Mouse (Mus musculus) forebrain, embryonic 14.5 days (tissue): ENCODE measurements around the gene Sh3pxd2b. TPM values are rescaled to one million over a fixed set of nuclear protein-coding genes. Genes with fewer than 3 reads are reported as not detected.

Experiments
- ATAC-seq: fragments of 200-750 bp; cut with Nextera tagmentation; 2 replicates; pipeline ENCODE4 v1.8.0; 2017; ENCODE audit warnings: mild to moderate bottlenecking, moderate library complexity
- DNase-seq: peaks from one replicate; pipeline ENCODE4 v3.0.0-alpha.2; 2015; ENCODE audit warnings: low spot score
- H3K27ac ChIP-seq: fragments of 300-500 bp; sonication (generic); 2 replicates; pipeline ENCODE4 v1.5.1; 2014; ENCODE audit warnings: low read depth, mild to moderate bottlenecking, control low read depth, low read length, moderate library complexity
- H3K27me3 ChIP-seq: fragments of 300-500 bp; sonication (generic); replicated peaks from 2 replicates; pipeline ENCODE4 v1.6.1; 2014; ENCODE audit warnings: low read length, control low read depth, mixed read lengths; ENCODE audit not compliant: control insufficient read depth, insufficient read depth
- H3K36me3 ChIP-seq: fragments of 300-500 bp; sonication (generic); 2 replicates; pipeline ENCODE4 v1.6.1; 2014; ENCODE audit warnings: low read length, control low read depth; ENCODE audit not compliant: control insufficient read depth, insufficient read depth
- H3K4me1 ChIP-seq: fragments of 300-500 bp; sonication (generic); 2 replicates; pipeline ENCODE4 v1.6.1; 2014; ENCODE audit warnings: antibody characterized with exemption, low read length, control low read depth; ENCODE audit not compliant: control insufficient read depth, insufficient read depth
- H3K4me2 ChIP-seq: fragments of 300-500 bp; sonication (generic); 2 replicates; pipeline ENCODE4 v1.6.1; 2014; ENCODE audit warnings: mild to moderate bottlenecking, control low read depth, low read length
- H3K4me3 ChIP-seq: fragments of 300-500 bp; sonication (generic); 2 replicates; pipeline ENCODE4 v1.5.1; 2014; ENCODE audit warnings: low read depth, low read length, control low read depth
- H3K9ac ChIP-seq: fragments of 300-500 bp; sonication (generic); 2 replicates; pipeline ENCODE4 v1.6.1; 2014; ENCODE audit warnings: mild to moderate bottlenecking, low read length, control low read depth, moderate library complexity
- H3K9me3 ChIP-seq: fragments of 300-500 bp; sonication (generic); replicated peaks from 2 replicates; pipeline ENCODE4 v1.6.1; 2016; ENCODE audit warnings: low read length, control low read depth, mixed read lengths; ENCODE audit not compliant: control insufficient read depth
- WGBS: fragments of 180-500 bp; shearing (Covaris S2); extraction: QIAGEN DNeasy Blood & Tissue Kit; methylation state at CpG from one replicate; pipeline ENCODE4 v1.1.7; 2014; 5-methylcytosine and 5-hydroxymethylcytosine counted together
- polyA plus RNA-seq: library from polyadenylated mRNA; unstranded; fragments of >200 nt; fragmentation: Nextera tagmentation; extraction: Ambion mirVana; gene quantifications from 2 replicates; pipeline ENCODE4 v1.2.1, GENCODE M21; 2014

The Sh3pxd2b gene
- polyA plus RNA-seq, 1 experiment from 2014 or later, result 13.4 TPM

DNA sequence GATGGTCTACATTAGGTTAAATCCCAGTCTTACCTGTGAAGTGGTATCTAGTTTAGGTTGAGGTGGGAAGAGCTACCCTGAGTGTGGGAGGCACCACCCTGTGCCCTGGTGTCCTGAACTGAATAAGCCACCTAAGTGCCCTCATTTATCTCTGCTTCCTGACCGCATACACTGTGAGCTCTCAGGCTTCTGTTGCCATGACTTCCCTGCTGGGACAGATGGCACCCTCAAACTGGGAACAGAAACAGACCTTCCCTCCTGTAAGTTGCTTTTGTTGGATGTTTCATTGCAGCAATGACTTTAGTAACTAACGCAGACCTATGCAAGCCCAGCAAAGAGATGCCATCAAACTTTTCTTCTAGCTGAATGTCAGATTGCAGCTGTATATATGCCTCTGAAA, 14.4 kb upstream of the Sh3pxd2b start:
- Histone ChIP-seq H3K27ac (no peak overlapping the region), H3K36me3 (no peaks in the 10 kb centered on the region), H3K9me3 (no peaks in the 10 kb centered on the region), H3K4me1 (peaks cover 7% of the 10 kb centered on the region; the same call in 1 of the 2 replicates), H3K4me3 (no peak overlapping the region), H3K9ac (no peak overlapping the region), H3K4me2 (no peak overlapping the region), H3K27me3 (no peaks in the 10 kb centered on the region)
- DNase-seq, result no peak
- 83% methylated on average over 2 of the region's 2 CpGs for WGBS
- ATAC-seq, result no peak

DNA sequence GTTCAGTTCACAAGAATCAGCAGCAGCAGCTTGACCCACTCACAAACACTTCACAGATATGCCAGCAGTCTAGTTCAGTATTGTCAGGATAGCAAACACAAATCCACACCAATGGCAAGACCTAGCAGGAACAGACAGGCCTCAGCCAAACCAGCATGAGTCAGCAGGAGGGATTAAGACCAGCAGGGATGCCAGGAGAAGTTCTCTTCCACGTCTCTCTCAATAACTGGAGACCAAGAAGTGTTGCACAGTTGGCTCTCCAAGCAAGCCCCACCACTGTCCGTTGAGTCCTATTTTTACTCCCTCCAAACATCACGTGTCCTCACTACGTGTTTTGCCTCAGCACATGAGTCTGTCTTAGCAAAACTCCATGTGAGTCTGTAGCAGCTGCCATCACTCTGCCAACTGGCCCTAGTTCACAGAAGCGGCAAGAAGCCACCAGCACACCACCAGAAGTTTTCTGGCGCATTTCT, 11.1 kb upstream of the Sh3pxd2b start:
- no peaks in the 10 kb centered on the region for H3K9me3 ChIP-seq
- H3K4me3 ChIP-seq, result no peak overlapping the region
- no peak overlapping the region for H3K4me2 ChIP-seq
- no peak overlapping the region for H3K9ac ChIP-seq
- ATAC-seq (no peak), DNase-seq (no peak)
- WGBS, result 90% methylated on average over 6 of the region's 6 CpGs
- no peaks in the 10 kb centered on the region for H3K27me3 ChIP-seq
- H3K36me3 ChIP-seq, result no peaks in the 10 kb centered on the region
- H3K4me1 ChIP-seq, result no peaks in the 10 kb centered on the region
- no peak overlapping the region for H3K27ac ChIP-seq

DNA sequence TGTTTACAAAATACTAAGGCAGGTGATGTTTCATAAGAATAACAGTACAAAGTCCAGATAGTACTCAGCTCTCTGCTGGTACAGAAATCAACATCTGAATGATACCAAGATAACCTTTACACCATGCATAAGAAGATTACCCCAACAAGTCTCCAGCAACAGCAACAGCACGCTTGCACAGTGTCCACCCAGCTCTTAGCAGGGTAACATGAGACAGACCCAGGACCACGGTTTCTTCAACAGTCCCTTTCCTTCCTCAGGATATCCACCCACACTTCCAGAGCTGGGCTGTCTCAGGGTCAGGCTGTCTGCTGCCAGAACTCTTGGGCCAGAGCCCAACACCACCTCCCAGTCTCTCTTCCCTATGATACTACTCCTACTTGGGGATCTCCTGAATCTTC, 8.5 kb upstream of the Sh3pxd2b start:
- Histone ChIP-seq H3K4me2 (no peak overlapping the region), H3K9me3 (no peaks in the 10 kb centered on the region), H3K27ac (no peak overlapping the region), H3K36me3 (no peaks in the 10 kb centered on the region), H3K4me1 (no peaks in the 10 kb centered on the region), H3K4me3 (no peak overlapping the region), H3K9ac (no peak overlapping the region), H3K27me3 (no peaks in the 10 kb centered on the region)
- ATAC-seq, result no peak
- 71% methylated on average over 2 of the region's 2 CpGs for WGBS
- DNase-seq, result no peak

DNA sequence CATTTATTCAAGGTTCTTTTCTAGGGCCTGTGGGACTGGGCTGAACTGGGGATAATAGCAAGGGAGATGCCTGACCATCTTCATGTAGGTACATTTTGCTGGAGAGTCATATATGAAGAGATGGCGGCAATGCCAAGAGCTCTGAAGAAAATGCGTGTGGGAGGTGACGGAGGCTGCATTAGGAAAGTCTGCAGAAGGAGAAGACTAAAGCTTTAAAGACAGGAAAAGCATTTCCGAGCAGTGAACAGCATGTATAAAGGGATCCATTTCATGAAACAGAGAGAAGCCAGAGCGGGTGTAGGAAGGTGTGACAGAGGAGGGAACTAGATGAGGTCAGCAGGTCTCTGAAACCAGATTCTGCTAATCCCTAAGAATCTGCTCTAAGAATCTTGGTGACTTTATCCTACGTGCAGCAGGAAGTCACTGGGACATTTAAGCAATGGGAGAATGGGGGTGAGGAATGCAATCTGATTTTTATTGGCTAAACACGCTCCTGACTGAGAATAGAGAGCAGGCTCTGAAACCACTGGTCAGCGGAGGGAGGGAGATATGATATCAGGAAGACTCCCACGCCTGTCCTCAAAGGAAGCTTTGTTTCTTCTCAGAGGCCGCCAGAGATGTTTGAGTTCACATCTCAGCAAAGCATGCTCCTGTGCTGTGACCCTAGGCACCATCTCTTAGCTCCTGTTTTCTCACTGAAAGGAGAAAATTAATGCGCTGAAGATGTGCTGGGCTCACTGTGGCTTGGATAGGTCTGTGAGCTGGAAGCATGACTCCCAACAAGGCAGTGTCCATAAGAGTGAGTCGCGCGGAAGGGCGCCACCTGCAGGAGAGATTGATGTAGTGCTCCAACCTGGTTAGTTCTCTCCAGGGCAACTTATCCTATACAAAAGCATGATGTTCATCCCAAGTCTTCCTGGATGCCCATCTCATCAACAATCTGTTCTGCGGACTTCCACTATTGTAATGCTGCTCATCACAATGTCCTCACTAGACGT, 6.8 kb upstream of the Sh3pxd2b start:
- Histone ChIP-seq H3K36me3 (no peaks in the 10 kb centered on the region), H3K9ac (no peak overlapping the region), H3K4me1 (no peaks in the 10 kb centered on the region), H3K4me3 (no peak overlapping the region), H3K4me2 (no peak overlapping the region), H3K9me3 (no peaks in the 10 kb centered on the region), H3K27me3 (no peaks in the 10 kb centered on the region), H3K27ac (no peak overlapping the region)
- 46% methylated on average over 17 of the region's 17 CpGs for WGBS
- DNase-seq (peak; percentile 56), ATAC-seq (peak; percentile 40; the same call in 1 of the 2 replicates)

DNA sequence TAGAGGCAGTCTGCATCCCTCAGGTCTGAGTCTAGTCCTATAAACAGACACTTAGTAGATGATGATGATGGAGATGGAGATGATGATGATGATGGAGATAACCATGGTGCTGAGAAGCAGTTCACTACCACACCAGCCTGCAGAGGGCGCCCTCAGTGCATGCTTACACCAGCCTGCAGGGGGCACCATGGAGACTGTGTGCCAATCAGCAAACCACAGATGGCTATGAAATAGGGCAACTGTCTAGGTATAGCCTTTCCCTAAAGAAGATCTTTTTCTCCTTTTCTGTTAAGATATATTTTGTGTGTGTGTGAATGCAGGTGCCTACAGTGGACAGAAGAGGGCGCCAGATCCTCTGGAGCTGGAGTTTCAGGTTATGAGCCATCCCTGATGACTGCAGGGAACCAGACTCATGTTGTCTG, 4.8 kb upstream of the Sh3pxd2b start:
- ATAC-seq (no peak), DNase-seq (peak; percentile 66)
- H3K9me3 ChIP-seq, result no peaks in the 10 kb centered on the region
- H3K4me3 ChIP-seq, result no peak overlapping the region
- no peaks in the 10 kb centered on the region for H3K27me3 ChIP-seq
- H3K4me2 ChIP-seq, result no peak overlapping the region
- H3K27ac ChIP-seq, result no peak overlapping the region
- 9% methylated on average over 2 of the region's 2 CpGs for whole genome bisulfite sequencing
- no peaks in the 10 kb centered on the region for H3K4me1 ChIP-seq
- H3K9ac ChIP-seq, result no peak overlapping the region
- no peaks in the 10 kb centered on the region for H3K36me3 ChIP-seq

DNA sequence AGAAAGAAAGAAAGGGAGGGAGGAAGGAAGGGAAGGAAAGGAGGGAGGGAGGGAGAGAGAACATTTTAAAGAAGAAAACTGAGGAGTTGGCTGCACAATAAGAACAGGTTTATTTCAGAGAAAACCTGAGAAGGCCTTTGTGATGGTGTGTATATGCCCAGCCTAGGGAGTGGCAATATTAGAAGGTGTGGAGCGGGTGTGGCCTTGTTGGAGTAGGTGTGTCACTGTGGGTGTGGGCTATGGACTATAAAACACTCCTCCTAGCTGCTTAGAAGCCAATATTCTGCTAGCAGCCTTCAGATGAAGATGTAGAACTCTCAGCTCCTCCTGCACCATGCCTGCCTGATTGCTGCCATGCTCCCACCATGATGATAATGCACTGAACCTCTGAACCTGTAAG, 4.3 kb upstream of the Sh3pxd2b start:
- H3K4me3 ChIP-seq, result no peak overlapping the region
- peaks cover under 1% of the 10 kb centered on the region for H3K4me1 ChIP-seq
- ATAC-seq (no peak), DNase-seq (no peak)
- H3K4me2 ChIP-seq, result no peak overlapping the region
- H3K27me3 ChIP-seq, result no peaks in the 10 kb centered on the region
- no peaks in the 10 kb centered on the region for H3K9me3 ChIP-seq
- no peak overlapping the region for H3K9ac ChIP-seq
- H3K27ac ChIP-seq, result no peak overlapping the region
- WGBS, result 95% methylated on average over 1 of the region's 1 CpGs
- H3K36me3 ChIP-seq, result no peaks in the 10 kb centered on the region

DNA sequence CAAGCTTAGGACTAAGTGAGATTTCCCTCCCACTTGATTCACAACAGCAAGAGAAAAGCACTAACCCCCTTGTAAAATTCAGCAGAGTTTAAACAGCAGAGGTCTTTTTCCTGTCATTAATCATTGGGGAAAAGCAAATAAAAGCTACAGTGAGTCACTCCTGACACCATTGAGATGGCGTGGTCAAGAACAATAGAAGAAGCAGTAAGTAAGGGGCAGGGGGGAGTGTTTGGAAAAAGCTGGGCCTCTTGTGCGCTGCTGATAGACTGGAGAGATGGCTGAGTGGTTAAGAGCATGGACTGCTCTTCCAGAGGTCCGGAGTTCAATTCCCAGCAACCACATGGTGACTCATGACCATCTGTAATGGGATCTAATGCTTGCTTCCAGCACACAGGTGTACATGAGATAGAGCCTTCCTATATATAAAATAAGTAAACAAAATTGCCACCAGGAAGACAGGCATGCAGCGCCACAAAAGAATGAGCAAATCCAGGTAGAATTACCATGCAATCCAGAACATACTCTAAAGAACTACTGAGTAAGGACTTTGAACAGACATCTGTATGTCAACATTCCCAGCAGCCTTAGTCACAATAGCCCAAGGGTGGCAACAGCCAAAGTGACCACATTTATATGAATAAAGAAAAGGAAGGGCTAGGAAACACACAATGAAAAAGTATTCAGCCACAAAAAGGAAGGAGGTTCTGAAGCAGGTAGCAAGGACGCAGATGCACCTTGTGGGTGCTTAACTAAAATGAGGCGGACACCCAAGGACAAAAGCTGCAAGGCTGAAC, 1.9 kb upstream of the Sh3pxd2b start:
- Histone ChIP-seq H3K4me1 (peaks cover 19% of the 10 kb centered on the region), H3K27me3 (no peaks in the 10 kb centered on the region), H3K27ac (no peak overlapping the region), H3K4me2 (no peak overlapping the region), H3K36me3 (no peaks in the 10 kb centered on the region), H3K4me3 (no peak overlapping the region), H3K9me3 (no peaks in the 10 kb centered on the region), H3K9ac (no peak overlapping the region)
- DNase-seq, result no peak
- no peak for ATAC-seq
- 77% methylated on average over 6 of the region's 6 CpGs for WGBS

DNA sequence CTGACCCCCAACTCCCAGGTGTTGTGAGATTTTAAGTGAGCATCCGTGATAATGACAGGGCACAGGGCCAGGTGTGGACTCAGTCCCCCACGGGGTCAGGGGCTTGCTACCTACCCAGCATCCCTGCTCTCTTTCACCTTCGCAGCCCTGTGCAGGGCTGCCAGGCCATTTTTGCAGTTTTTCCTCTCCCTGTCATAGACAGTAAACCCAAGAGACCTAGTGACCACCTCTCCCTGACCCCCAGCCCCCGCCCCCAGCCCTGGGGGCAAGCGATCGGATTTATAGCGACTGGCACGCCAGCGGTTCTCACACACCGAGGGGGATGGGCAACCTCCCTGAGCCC, 385 bp upstream of the Sh3pxd2b start:
- H3K4me2 ChIP-seq, result peak overlapping the region; percentile 90
- peaks cover 19% of the 10 kb centered on the region for H3K4me1 ChIP-seq
- no peaks in the 10 kb centered on the region for H3K9me3 ChIP-seq
- WGBS, result 3% methylated on average over 10 of the region's 10 CpGs
- H3K36me3 ChIP-seq, result peaks cover 12% of the 10 kb centered on the region
- ATAC-seq, result no peak; the same call in 1 of the 2 replicates
- no peaks in the 10 kb centered on the region for H3K27me3 ChIP-seq
- peak overlapping the region; percentile 97 for H3K9ac ChIP-seq
- DNase-seq, result no peak
- H3K4me3 ChIP-seq, result peak overlapping the region; percentile 80
- H3K27ac ChIP-seq, result peak overlapping the region; percentile 68; the same call in 1 of the 2 replicates
